Mouse (Mus musculus) heart, postnatal 25 days (tissue): Measurements from ENCODE around the gene Ccnd3. TPM values are rescaled to one million over a fixed set of nuclear protein-coding genes. Genes with fewer than 3 reads are reported as not detected.

Source experiments
- DNase-seq: peaks from one replicate; pipeline ENCODE4 v3.0.0; 2022; ENCODE audit warnings: low spot score
- intact Hi-C: fragments of 180-260 bp; cut with DNase I; formaldehyde crosslinking; loops from one replicate; pipeline ENCODE4 v1.15.1; 2025
- total RNA-seq, 2 experiments: library from RNA; stranded (reverse); gene quantifications; 2 replicates each; pipeline ENCODE4 v1.2.3; 2021

Gene Ccnd3
- total RNA-seq, 2 experiments from 2014 or later: 75.6 to 87.9 TPM

GRCm38 (mm10) chr17:47509031-47509705 is 4.3 kb downstream of the Ccnd3 start:
- intact Hi-C loops: no loop called here
- no peak for DNase-seq

GRCm38 (mm10) chr17:47511111-47512020 is 6.5 kb downstream of the Ccnd3 start:
- intact Hi-C loops: loop anchor here (2.0 to 5.0 kb wide), 2 partner anchors 83 to 181 kb away; partner anchors contain the start of genes Gm21981 and Prickle4
- peak; percentile 98 for DNase-seq

GRCm38 (mm10) chr17:47512956-47513775 is 8.3 kb downstream of the Ccnd3 start:
- intact Hi-C loops: loop anchor here (2.0 to 5.0 kb wide), 2 partner anchors 82 to 179 kb away; partner anchors contain the start of genes Gm21981 and Prickle4
- DNase-seq: peak; percentile 48

GRCm38 (mm10) chr17:47515180-47515844 is 10.5 kb downstream of the Ccnd3 start:
- intact Hi-C loops: no loop called here
- DNase-seq: no peak

GRCm38 (mm10) chr17:47516232-47516631 is 11.4 kb downstream of the Ccnd3 start:
- intact Hi-C loops: no loop called here

GRCm38 (mm10) chr17:47518205-47518604 is 13.4 kb downstream of the Ccnd3 start:
- DNase-seq: no peak
- intact Hi-C loops: no loop called here

More at GRCm38 (mm10) chr17:47516232-47516631, 11.4 kb downstream of the Ccnd3 start:
- DNase-seq: no peak

GRCm38 (mm10) chr17:47521551-47522258 is 16.9 kb downstream of the Ccnd3 start:
- peak; percentile 52 for DNase-seq
- intact Hi-C loops: no loop called here

GRCm38 (mm10) chr17:47522536-47522935 is 17.7 kb downstream of the Ccnd3 start:
- intact Hi-C loops: no loop called here
- no peak for DNase-seq

GRCm38 (mm10) chr17:47523211-47523682 is 18.4 kb downstream of the Ccnd3 start:
- intact Hi-C loops: no loop called here
- DNase-seq: no peak

GRCm38 (mm10) chr17:47524055-47524454 is 19.2 kb downstream of the Ccnd3 start:
- DNase-seq: no peak
- intact Hi-C loops: no loop called here

GRCm38 (mm10) chr17:47524991-47525390 is 20.1 kb downstream of the Ccnd3 start:
- no peak for DNase-seq
- intact Hi-C loops: no loop called here

- DNase-seq: no peak
- intact Hi-C loops: no loop called here
Measured at GRCm38 (mm10) chr17:47526856-47527520, 22.1 kb downstream of the Ccnd3 start.

GRCm38 (mm10) chr17:47527581-47528300 is 22.9 kb downstream of the Ccnd3 start:
- no peak for DNase-seq
- intact Hi-C loops: no loop called here

- intact Hi-C loops: no loop called here
- no peak for DNase-seq
Measured at GRCm38 (mm10) chr17:47528919-47529318, 24.1 kb downstream of the Ccnd3 start.

- intact Hi-C loops: no loop called here
Measured at GRCm38 (mm10) chr17:47529595-47529994, 24.7 kb downstream of the Ccnd3 start.

GRCm38 (mm10) chr17:47531387-47531818 is 26.6 kb downstream of the Ccnd3 start:
- intact Hi-C loops: no loop called here
- DNase-seq: no peak

More at GRCm38 (mm10) chr17:47529595-47529994, 24.7 kb downstream of the Ccnd3 start:
- no peak for DNase-seq

GRCm38 (mm10) chr17:47532364-47532763 is 27.5 kb downstream of the Ccnd3 start:
- no peak for DNase-seq
- intact Hi-C loops: no loop called here
